Mouse (Mus musculus) left cerebral cortex, adult 18-20 months (tissue): Measurements from ENCODE around the gene Gm27029. TPM values are rescaled to one million over a fixed set of nuclear protein-coding genes. Genes with fewer than 3 reads are reported as not detected.
A peak's percentile ranks its signal among the peaks of the same experiment; 100 is the strongest.
"Not testable (repeated sequence)": the region's sequence is repeated elsewhere in the genome, so short reads cannot be mapped to it uniquely, and the experiment has no call there.

Experiments
- DNase-seq, 2 experiments: peaks; one replicate each; pipeline ENCODE4 v3.0.0; 2021 to 2022; ENCODE audit warnings: low spot score in 2 of 2, mixed read lengths in 1 of 2
- long read RNA-seq, 2 experiments: library from polyadenylated mRNA; stranded (forward); transcript quantifications; one replicate each; pipeline ENCODE4 v2.0.0; 2021
- total RNA-seq, 2 experiments: library from RNA; stranded (reverse); gene quantifications; 2 replicates each; pipeline ENCODE4 v1.2.3; 2021

Gm27029 gene
- 1 to 10 TPM; 8.2 to 8.6 TPM for total RNA-seq
- long read RNA-seq, experiment 1, partial matches to known transcripts: 1 of 5 reads
- long read RNA-seq, experiment 1, other reads (novel, unspliced or antisense): 4 of 5 reads
- long read RNA-seq, experiment 2: 0 reads

DNA sequence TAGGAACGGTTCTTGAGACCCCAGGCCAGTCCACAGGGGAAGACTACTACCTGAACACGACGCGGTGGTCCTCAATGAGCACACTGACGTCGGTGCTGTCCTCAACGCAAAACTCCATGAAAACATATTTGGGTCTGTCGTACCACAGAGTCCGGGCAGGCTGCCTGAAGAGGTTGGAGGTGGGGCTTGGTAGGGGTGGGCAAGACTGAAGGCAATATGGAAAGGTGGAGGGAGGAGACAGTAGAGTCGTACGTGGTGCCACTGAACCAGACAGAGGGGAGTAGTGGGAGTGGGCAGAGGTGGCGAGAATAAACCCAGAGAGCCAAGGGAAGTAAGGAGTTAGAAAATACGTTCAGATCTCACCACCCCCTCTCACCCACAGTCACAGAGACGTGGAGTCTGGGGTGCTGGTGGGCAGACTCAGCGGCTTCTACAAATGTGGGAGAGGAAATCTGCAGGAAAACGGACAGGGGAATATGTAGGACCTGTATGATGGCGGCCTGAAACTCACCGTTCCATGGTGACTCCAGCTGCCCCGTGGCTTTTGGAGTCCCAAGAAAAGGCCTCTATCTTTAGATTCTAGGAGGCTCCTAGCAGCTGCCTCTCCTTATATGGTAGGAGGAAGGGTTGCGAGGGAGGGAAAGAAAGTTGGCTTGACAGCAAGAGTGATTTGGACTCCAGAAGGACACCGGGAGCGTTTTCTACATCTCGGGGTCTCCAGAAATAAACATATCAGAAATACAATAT, at the start of gene Gm27029:
Gene Gm27029, minus strand, starts transcription at position 692 of the 747 bp plus-strand sequence.
- DNase-seq: peak; percentile 36 to 49

- no peak for DNase-seq
These were observed 49.7 kb upstream of the Gm27029 start for GRCm38 (mm10) chr11:101474298-101474697.

DNA sequence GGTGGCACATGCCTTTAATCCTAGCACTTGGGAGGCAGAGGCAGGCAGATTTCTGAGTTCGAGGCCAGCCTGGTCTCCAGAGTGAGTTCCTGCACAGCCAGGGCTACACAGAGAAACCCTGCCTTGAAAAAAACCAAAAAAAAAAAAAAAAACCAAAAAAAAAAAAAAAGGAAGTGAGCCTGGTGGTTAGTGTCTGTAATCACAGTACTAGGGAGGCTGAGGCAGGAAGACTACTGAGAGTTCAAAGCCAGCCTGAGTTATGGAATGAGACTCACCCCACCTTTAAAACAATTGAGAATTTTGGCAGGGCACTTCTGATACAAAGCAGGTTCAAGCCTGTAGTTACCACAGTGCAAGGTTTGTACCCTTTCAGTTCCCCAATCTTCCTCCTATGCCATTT, 49.1 kb upstream of the Gm27029 start:
- not testable (repeated sequence) for DNase-seq

GRCm38 (mm10) chr11:101472336-101472735, 47.7 kb upstream of the Gm27029 start:
- DNase-seq: no peak

DNA sequence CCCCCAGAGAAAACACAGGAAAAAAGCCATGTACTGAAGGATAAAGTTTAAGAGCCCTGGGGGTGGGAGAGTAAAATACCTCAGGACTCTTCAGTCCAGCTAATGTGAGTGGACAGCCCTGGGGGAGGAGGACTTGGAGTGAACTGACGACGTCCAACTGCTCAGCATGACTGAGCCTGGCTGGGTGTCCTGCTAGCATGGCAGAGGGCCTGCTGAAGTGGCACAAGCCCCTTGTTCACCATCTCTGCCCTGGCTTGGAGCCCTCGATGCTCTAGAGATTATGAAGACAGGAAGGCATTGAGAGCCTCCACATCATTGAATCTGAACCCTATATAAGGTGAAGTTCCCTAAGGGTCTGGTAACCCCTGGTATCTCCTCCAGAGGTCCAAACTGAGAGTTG, 47.3 kb upstream of the Gm27029 start:
- DNase-seq: no peak

DNA sequence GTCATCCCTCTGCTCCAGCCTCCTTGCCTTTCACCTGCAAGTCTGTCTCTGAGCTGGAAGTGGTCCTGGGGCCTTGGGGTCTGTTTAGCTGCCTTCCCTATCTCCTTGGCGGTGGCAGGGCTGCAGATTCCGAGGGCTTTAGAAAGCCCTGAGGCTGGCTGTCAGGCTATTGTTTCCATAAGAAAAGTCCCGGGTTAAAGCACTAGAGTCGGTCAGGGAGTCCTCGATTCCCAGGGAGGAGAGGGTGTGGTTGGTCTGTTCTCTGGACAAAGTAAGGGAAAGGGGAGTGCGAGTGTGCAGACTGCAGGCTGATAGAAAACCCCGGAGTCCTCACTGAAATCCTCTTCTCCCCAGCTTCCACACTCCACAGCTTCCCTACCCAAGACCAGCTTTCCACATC, 45.6 kb upstream of the Gm27029 start:
- DNase-seq: no peak

DNA sequence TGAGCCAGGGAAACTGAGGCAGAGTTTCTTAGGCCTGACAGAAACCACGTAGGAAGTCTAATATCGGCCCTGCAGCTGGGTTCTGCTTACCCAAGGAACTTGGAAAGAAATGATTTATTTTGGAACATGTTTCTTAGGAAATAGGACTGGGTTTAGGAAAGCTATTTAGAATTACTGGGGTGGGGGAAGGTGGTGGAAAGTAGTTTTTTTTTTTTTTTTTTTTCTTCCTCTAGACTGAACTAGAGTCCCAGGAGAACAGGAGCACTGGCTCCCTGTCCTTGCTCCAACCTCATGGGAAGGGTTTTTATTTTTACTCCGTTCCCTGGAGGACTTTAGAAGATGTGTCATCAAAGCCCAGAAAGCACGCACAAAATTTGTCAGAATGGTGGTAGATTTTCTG, 44.6 kb upstream of the Gm27029 start:
- DNase-seq: no peak

GRCm38 (mm10) chr11:101468731-101469130, 44.1 kb upstream of the Gm27029 start:
- no peak for DNase-seq

DNA sequence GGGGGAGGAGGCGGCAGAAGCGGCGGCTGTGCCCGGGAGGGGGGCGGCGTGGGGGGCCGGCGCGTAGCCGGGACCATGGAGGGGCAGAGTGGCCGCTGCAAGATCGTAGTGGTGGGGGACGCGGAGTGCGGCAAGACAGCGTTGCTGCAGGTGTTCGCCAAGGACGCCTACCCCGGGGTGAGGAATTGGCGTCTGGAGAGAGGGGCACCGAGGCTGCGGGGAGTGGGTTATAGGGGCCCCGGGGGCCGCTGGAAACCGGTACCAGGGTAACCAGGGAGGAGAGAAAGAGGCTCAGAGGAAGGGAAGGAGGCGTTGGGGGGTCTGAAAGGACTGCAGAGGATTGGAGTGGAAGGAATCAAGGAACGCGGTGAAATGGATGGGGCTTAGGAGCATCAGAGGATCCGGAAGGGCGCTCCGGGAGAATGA, 43.7 kb upstream of the Gm27029 start:
- DNase-seq: no peak

- DNase-seq: peak; percentile 52 to 61
These were observed 43.1 kb upstream of the Gm27029 start for GRCm38 (mm10) chr11:101467477-101468262.

- DNase-seq: not testable (repeated sequence)
These were observed 42.0 kb upstream of the Gm27029 start for GRCm38 (mm10) chr11:101466552-101466950.

DNA sequence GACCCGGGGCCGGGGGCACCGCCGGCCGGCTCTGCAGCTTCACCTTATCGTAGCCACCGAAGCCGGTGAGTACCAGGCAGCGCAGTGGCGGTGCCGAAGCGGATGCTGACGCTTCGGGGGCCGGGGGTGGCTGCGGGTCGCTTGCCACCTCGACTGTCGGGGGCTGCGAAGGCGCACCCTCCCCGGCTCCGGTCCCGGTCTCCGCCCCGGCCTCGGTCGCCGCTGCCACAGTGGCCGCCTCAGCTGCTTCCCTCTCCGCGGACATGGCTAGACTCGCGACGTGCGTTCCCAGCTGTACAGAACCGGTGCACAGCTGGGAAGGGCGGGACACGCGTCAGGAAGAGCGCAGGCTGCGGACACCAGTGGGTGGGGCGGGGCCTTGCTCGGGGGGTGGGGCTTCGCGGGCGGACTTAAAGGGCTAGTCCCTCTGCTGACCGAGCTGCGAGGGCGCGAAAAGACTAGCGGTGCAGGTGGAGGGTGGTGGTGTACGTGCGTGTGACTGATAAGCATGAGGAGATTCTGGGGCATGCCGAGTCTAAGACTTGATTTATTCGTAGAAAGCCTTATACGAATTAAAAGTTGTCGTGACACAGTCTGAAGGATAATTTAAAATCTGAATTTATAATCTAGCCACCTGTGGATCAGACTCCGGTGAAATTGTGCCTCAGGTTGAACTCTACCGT, 41.4 kb upstream of the Gm27029 start, which contains the start of gene Vat1:
Gene Vat1, minus strand, starts transcription at position 362 of the 683 bp plus-strand sequence.
- DNase-seq: peak; percentile 48 to 67

GRCm38 (mm10) chr11:101465101-101465868, 40.7 kb upstream of the Gm27029 start:
- DNase-seq: peak in 1 of 2 experiments; percentile 24

- no peak for DNase-seq
These were observed 39.9 kb upstream of the Gm27029 start, which contains the start of gene Rnd2 for GRCm38 (mm10) chr11:101464211-101465100. TSS of gene Rnd2 (plus strand) at chr11:101464999.

DNA sequence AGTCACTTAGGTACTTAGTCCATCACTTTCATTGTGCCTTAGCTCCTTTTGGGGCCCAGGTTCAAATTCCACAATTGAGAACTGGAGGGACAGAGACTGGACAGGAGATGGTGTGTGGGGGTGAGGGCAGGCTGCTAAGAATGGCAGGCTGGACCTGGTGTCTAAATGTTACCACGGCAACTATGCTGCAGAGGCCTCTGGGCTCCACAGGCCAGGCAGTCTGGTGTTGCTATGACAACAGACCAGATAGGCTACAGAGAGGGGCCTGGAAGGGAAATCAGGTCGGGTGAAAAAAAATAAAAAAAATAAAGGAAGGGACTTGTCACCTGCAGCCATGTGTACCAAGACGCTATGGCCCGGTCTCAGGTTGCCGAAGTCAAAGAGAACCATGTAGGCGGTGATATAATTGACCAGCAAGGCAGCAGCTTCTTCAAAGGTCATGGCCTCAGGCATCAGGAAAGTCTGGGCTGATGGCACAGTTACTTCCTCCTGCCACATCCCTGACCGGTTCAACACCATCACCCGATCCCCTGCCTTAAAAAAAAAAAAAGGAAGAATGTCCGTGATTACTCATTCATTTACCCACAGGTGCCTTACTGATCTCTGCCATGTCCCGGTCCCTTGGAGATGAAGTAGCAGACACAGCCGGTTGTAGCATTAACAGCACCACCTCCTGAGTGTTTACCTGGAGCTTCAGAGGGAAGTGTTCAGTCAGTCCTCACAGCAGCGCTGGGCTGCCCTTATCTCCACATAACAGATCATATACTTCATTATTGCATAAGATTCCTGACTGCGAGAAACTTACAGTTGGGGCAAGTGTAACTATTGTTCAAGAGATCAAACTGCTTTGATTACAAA, 38.2 kb upstream of the Gm27029 start:
- DNase-seq: no peak

GRCm38 (mm10) chr11:101462141-101462540, 37.5 kb upstream of the Gm27029 start:
- no peak for DNase-seq

- no peak for DNase-seq
These were observed 35.7 kb upstream of the Gm27029 start for GRCm38 (mm10) chr11:101460321-101460720.

- no peak for DNase-seq
These were observed 35.1 kb upstream of the Gm27029 start for GRCm38 (mm10) chr11:101459716-101460115.

DNA sequence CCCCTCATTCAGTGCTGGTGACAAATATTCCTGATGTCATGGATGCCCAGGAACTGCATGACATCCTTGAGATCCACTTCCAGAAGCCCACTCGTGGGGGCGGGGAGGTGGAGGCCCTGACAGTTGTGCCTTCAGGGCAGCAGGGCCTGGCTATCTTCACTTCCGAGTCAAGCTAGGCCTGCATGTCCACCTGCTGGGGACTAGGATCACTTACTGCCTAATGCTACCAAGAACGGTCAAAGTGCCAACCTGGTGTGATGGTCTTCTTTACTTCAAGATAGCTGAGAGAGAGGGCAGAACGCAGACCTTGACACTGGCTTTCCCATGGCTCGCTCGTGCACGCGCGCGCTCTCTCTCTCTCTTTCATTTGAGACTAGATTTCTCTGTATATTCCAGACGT, 33.6 kb upstream of the Gm27029 start:
- DNase-seq: no peak
